Mouse (Mus musculus): Measurements from ENCODE around the gene Gm20850.
"Not testable (repeated sequence)": the region's sequence is repeated elsewhere in the genome, so short reads cannot be mapped to it uniquely, and the experiment has no call there.

The Gm20850 gene

DNA sequence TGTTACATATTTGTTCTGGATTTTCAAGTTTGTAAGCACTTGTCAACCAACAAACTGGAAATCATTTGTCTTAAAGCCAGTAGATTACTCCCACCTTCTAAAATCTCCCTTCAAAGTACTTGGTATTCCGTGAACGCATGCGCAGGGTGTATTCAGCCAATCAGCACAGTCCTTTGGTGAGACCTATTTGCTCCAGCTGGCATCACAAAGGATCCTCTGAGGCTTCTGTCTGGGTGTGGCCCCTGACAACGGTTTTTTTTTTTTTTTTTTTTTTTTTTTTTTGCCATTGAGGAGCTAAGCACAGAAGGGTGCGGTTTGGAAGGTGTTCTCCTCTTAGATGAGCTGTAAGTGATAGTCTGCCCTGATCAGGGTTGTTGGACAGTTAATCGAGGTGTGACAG is at the start of gene Gm20850:
Gene Gm20850, plus strand, starts transcription at position 301 of the 400 bp plus-strand sequence.
- not testable (repeated sequence) for DNase-seq (ENCODE audit: low spot score in 2 of 2)

Data from spleen, postnatal 4 days (tissue).